Mouse (Mus musculus) erythroblast, embryonic 14.5 days (primary cell): ENCODE measurements around the gene Vps29. TPM values are rescaled to one million over a fixed set of nuclear protein-coding genes. Genes with fewer than 3 reads are reported as not detected.

Experiments used
- H3K27me3 ChIP-seq: 2 replicates; pipeline ENCODE4 v1.6.1; 2012; ENCODE audit warnings: inconsistent platforms; ENCODE audit not compliant: control insufficient read depth
- H3K36me3 ChIP-seq: 2 replicates; pipeline ENCODE4 v1.6.1; 2012; ENCODE audit warnings: mild to moderate bottlenecking, inconsistent platforms; ENCODE audit not compliant: control insufficient read depth
- H3K4me1 ChIP-seq: 2 replicates; pipeline ENCODE4 v1.6.1; 2012; ENCODE audit warnings: inconsistent platforms; ENCODE audit not compliant: control insufficient read depth
- H3K4me3 ChIP-seq: replicated peaks from 2 replicates; pipeline ENCODE3; 2012; ENCODE audit warnings: moderate library complexity, mild to moderate bottlenecking, inconsistent platforms
- H3K9me3 ChIP-seq: 2 replicates; pipeline ENCODE4 v1.6.1; 2012; ENCODE audit warnings: low read length, inconsistent platforms, mixed read lengths; ENCODE audit not compliant: control insufficient read depth
- GATA1 ChIP-seq: IDR thresholded peaks from 2 replicates; pipeline ENCODE4 v1.6.1; 2012; ENCODE audit warnings: low read length, inconsistent platforms, mixed read lengths
- TAL1 ChIP-seq: IDR thresholded peaks from 3 replicates; pipeline ENCODE4 v1.6.1; 2012; ENCODE audit warnings: low read length, inconsistent platforms, mixed read lengths
- polyA plus RNA-seq: library from polyadenylated mRNA; stranded (reverse); fragments of >175 nt; gene quantifications from 2 replicates; pipeline ENCODE4 v1.2.3, GENCODE M21; 2012

The Vps29 gene
- polyA plus RNA-seq: 0.94 and 1.1 TPM in 2 replicates

DNA sequence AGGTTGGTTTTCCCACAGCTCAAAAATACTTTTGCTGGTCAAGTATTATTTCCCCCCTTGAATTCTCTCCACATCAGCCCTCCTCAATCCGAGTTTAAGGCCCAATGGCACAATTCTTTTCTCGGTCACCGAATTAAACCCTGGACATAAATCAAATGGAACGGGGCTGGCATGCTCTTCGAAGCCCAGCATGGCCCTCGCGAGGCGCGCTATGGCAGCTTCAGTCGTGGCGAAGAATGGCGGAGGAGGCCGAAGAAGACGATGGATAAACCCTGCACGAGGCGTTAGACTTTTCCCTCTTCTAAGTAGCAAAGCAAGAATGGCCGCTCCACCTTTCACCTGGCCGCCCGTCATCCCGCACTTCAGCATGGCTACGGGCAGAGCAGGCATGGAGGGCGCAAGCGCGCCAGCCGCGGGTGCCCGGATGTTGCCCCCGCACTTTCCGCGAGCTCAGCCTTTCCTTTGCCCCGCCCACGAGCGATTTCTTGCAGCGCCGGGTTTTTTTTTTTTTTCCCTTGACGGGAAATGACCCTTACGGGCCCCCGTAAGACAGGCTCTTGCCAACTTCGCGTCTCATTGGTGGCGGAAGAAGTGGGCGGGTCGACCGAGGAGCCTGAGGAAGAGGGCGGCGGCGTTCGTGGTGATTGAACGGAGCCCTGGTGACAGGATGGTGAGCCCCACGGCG, at the start of gene Vps29, which contains the start of gene Rad9b:
TSS of gene Vps29 (plus strand) at position 563 of the 685 bp plus-strand sequence.
TSS of gene Rad9b (minus strand) at position 427 of the 685 bp plus-strand sequence.
- Histone ChIP-seq H3K4me1 (peaks cover 25% of the 10 kb centered on the region), H3K9me3 (no peaks in the 10 kb centered on the region), H3K27me3 (no peaks in the 10 kb centered on the region), H3K4me3 (peak within 1 kb of the TSS; percentile 95), H3K36me3 (peaks cover 2% of the 10 kb centered on the region)
- no peak for TF ChIP-seq TAL1
- TF ChIP-seq GATA1: no peak

DNA sequence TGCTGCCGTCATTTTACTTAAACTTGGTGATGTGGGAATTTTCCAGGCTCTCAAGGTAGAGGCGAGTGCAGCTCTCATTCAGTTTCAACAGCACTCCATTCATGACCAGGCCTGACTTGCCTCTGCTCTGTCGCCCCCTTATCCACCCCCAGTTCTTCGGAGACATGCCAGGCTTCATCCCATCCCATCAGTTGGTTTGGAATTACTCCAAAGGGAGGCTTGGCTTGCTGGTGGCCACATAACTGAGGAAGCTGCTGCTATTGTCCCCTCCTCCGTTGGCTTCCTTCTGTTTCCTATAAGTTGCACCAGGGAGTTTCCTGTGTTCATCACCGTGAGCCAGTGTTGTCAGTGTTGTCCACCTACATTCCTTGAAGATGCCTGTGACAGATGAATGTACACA, 49.6 kb upstream of the Vps29 start:
- Histone ChIP-seq H3K4me3 (no peak overlapping the region), H3K36me3 (peaks cover 25% of the 10 kb centered on the region), H3K9me3 (no peaks in the 10 kb centered on the region), H3K27me3 (no peaks in the 10 kb centered on the region), H3K4me1 (peaks cover 13% of the 10 kb centered on the region)
- TF ChIP-seq GATA1 (no peak), TAL1 (no peak)

DNA sequence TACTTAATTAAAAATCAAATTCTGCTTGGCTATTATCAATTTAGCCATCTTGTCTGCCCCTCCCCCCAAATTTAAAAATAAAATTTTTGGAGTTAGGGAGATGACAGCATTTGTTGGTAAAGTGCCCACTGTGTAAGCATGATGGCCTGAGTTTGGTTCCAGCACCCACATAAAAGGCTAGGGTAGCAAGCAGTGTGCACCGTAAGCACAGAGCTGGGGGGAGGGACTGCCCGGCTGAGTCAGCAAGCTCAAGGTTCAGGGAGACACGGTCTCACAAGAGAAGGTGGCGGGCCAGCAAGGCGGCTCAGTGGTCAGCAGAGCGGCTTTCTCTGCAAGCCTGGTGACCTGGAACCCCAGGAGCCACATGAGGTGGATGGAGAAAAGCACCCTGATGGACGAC, 48.7 kb upstream of the Vps29 start:
- no peak overlapping the region for H3K4me3 ChIP-seq
- H3K27me3 ChIP-seq: no peaks in the 10 kb centered on the region
- TF ChIP-seq TAL1 (no peak), GATA1 (no peak)
- peaks cover 27% of the 10 kb centered on the region for H3K36me3 ChIP-seq
- H3K9me3 ChIP-seq: no peaks in the 10 kb centered on the region
- H3K4me1 ChIP-seq: peaks cover 9% of the 10 kb centered on the region

DNA sequence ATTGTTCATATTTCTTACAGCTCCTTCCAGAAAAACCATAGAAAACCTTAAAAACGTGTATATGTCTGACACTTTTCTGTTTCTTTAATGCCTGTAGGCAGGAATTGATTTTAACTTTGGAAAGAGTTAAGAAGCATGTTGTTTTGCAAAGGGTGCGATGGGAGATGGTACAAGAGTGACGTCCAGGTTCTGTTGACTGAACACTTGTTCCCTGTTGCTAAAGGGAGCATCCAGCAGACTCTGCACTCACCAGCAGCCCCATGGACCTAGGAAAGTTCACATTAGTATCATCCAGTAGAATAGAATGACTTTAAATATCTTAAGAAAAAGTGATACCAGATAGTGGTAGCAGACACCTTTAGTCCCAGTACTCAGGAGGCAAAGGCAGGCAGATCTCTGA, 47.6 kb upstream of the Vps29 start:
- Histone ChIP-seq H3K4me3 (no peak overlapping the region), H3K36me3 (peaks cover 32% of the 10 kb centered on the region), H3K9me3 (no peaks in the 10 kb centered on the region), H3K27me3 (no peaks in the 10 kb centered on the region), H3K4me1 (peaks cover 9% of the 10 kb centered on the region; the same call in 1 of the 2 replicates)
- TF ChIP-seq TAL1: no peak
- TF ChIP-seq GATA1: no peak

DNA sequence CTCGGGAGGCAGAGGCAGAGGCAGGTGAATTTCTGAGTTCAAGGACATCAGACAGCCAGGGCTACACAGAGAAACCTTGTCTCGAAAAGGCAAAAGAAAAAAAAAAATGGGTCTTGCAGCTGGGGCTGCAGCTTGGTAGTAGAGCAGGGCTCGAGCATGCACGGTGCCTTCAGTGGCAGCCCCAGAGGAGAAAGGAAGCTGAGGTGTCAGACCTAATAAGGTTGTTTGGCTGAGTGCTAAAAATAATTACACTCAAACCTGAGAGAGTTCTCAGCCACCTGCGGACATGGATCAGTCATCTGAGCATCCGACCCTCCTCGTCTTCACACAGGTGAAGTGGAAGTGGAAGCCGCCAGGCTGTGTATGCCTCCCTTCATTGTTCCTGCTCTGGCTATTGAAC, 43.5 kb upstream of the Vps29 start:
- TF ChIP-seq TAL1 (no peak), GATA1 (no peak)
- Histone ChIP-seq H3K36me3 (peaks cover 64% of the 10 kb centered on the region), H3K27me3 (no peaks in the 10 kb centered on the region), H3K4me1 (peaks cover 10% of the 10 kb centered on the region), H3K4me3 (no peak overlapping the region), H3K9me3 (no peaks in the 10 kb centered on the region)

DNA sequence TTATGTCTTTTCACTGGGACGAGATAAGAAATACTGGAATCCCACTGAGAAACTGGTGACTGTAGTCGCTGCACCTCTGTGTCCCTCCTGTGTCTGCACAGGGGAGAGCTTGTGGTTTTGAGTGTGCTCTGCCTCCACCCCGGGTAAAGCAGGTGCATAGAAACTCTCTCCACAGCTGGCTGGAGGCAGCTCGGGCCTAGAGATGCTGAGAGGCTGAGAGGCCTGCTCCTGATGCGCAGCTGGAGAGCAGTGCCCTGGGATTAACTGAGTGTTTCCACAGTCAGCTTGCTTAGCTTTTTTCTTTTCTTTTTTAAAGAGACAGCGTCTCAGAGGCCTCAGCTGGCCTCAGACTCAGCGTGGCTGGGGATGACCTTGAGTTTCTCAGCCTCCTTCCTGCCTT, 42.5 kb upstream of the Vps29 start:
- H3K9me3 ChIP-seq: no peaks in the 10 kb centered on the region
- H3K4me1 ChIP-seq: peaks cover 13% of the 10 kb centered on the region
- TF ChIP-seq TAL1 (no peak), GATA1 (no peak)
- H3K27me3 ChIP-seq: no peaks in the 10 kb centered on the region
- H3K4me3 ChIP-seq: no peak overlapping the region
- peaks cover 69% of the 10 kb centered on the region for H3K36me3 ChIP-seq

DNA sequence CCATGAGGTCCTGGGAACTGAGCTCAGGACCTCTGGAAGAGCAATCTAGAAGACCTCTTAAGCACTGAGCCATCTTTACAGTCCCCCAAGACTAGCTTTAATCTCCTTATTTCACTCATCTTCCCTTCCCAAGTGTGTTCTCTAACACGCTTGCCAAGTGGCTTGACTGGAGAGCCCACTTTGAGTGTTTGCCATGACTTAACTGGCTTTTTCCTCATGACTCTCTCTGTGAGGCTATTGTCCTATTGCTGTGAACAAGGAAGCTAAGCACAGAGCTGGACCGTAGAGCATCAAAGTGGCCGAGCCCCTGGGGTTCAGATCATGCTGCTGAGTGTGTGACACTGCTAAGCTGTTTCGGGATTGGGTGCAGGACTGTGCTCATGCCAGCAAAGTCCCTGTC, 41.8 kb upstream of the Vps29 start:
- no peaks in the 10 kb centered on the region for H3K27me3 ChIP-seq
- H3K4me1 ChIP-seq: peaks cover 16% of the 10 kb centered on the region
- H3K9me3 ChIP-seq: no peaks in the 10 kb centered on the region
- TF ChIP-seq GATA1 (no peak), TAL1 (no peak)
- H3K36me3 ChIP-seq: peaks cover 74% of the 10 kb centered on the region
- H3K4me3 ChIP-seq: no peak overlapping the region

DNA sequence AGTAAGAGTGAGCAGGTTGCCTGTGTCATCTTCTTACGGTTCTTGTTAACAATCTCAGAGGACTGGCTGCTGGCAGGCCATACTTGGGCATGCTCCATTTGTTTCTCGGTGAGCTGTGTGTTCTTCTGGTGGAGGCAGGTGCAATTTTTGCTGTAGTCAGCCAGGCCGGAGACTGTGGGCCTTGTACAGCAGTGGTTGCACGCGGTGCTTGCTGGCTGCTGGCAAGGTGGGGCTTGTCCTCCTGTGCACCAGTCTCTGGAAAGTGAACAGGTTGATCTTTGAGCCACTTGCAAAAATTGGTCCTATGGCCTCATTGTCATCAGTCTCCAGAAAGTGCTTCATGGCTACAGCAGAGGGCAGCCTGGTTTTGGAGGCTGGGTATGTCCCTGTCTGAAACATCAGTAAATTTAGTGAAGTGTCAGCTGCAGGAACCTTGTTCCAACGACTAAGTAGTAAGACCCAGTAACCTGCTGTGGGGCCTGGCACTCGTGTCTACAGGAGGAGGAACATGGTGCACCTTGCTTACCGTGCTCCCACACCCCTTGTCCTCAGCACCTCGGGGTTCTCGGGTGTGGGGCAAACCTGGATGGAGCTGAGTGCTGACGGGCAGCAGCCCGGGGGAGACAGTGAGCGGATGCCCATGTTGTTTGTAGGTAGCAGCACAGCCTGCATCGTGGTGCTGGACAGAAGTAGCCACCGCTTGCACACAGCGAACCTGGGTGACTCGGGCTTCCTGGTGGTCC, 41.1 kb upstream of the Vps29 start:
- H3K27me3 ChIP-seq: no peaks in the 10 kb centered on the region
- no peak overlapping the region for H3K4me3 ChIP-seq
- peaks cover 74% of the 10 kb centered on the region for H3K36me3 ChIP-seq
- peaks cover 16% of the 10 kb centered on the region for H3K4me1 ChIP-seq
- no peak for TF ChIP-seq GATA1
- no peak for TF ChIP-seq TAL1
- no peaks in the 10 kb centered on the region for H3K9me3 ChIP-seq

DNA sequence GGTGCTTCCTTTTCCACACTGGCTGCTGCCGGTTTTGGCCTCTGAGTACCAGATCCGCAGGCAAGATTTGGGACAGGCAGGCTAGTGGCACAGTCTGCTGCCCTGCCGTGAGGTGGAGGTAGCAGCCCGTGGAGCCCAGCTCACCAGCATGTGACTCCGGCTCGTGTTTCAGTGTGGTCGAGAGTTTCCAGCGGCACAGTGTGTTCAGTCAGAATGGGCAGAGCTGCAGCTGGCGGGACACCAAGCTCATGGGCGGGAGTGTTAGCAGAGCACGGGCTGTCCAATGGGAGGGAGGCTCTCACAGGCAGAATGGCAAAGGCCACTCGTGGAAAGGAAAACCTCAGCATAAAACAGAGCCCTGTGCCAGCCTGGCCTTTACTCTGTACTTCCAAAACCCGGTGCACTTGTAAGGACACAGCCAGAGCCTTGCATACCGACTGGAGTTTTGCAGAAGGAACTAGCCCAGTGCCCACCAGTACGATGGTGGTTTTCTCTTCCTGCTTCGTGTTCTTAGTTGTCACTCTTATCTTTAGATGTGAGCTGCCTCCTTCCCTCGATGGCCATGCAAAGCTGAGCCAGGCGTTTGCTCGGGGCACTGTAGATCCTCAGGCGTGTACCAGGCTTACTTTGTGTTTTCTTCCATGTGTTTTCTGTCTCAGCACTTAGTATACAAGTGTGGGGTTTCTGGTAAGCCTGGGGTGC, 39.1 kb upstream of the Vps29 start:
- Histone ChIP-seq H3K36me3 (peaks cover 70% of the 10 kb centered on the region), H3K4me1 (peaks cover 16% of the 10 kb centered on the region)

More for the DNA sequence above, 39.1 kb upstream of the Vps29 start:
- no peaks in the 10 kb centered on the region for H3K27me3 ChIP-seq
- TF ChIP-seq GATA1 (no peak), TAL1 (no peak)
- no peaks in the 10 kb centered on the region for H3K9me3 ChIP-seq
- peak overlapping the region; percentile 5 for H3K4me3 ChIP-seq
